Mouse (Mus musculus) heart, postnatal 0 days (tissue): ENCODE data around the gene Gm49721. TPM values are rescaled to one million over a fixed set of nuclear protein-coding genes. Genes with fewer than 3 reads are reported as not detected.
A peak's percentile ranks its signal among the peaks of the same experiment; 100 is the strongest.
"Not testable (repeated sequence)": the region's sequence is repeated elsewhere in the genome, so short reads cannot be mapped to it uniquely, and the experiment has no call there.

Experiments used
- ATAC-seq: fragments of 200-750 bp; cut with Nextera tagmentation; 2 replicates; pipeline ENCODE4 v1.8.0; 2017; ENCODE audit warnings: low read depth, moderate number of reproducible peaks, moderate library complexity; ENCODE audit not compliant: insufficient read depth
- DNase-seq: peaks from one replicate; pipeline ENCODE4 v3.0.0-alpha.2; 2016; ENCODE audit warnings: low spot score
- H3K27ac ChIP-seq: fragments of 300-500 bp; sonication (generic); 2 replicates; pipeline ENCODE4 v1.5.1; 2014; ENCODE audit warnings: low read depth, mild to moderate bottlenecking
- H3K27me3 ChIP-seq: fragments of 300-500 bp; sonication (generic); 2 replicates; pipeline ENCODE4 v1.6.1; 2014; ENCODE audit warnings: low read length, mixed read lengths; ENCODE audit not compliant: control insufficient read depth, insufficient read depth
- H3K36me3 ChIP-seq: fragments of 300-500 bp; sonication (generic); replicated peaks from 2 replicates; pipeline ENCODE4 v1.6.1; 2014; ENCODE audit warnings: low read length, mixed read lengths; ENCODE audit not compliant: control insufficient read depth, insufficient read depth
- H3K4me1 ChIP-seq: fragments of 300-500 bp; sonication (generic); 2 replicates; pipeline ENCODE4 v1.6.1; 2014; ENCODE audit warnings: antibody characterized with exemption; ENCODE audit not compliant: control insufficient read depth, insufficient read depth
- H3K4me2 ChIP-seq: fragments of 300-500 bp; sonication (generic); 2 replicates; pipeline ENCODE4 v1.6.1; 2014; ENCODE audit warnings: low read depth, mild to moderate bottlenecking, low read length, moderate library complexity
- H3K4me3 ChIP-seq: fragments of 300-500 bp; sonication (generic); 2 replicates; pipeline ENCODE4 v1.5.1; 2014; ENCODE audit warnings: low read depth, low read length
- H3K9ac ChIP-seq: fragments of 300-500 bp; sonication (generic); replicated peaks from 2 replicates; pipeline ENCODE4 v1.6.1; 2014; ENCODE audit warnings: low read depth, low read length, mixed read lengths
- H3K9me3 ChIP-seq: fragments of 300-500 bp; sonication (generic); replicated peaks from 2 replicates; pipeline ENCODE4 v1.6.1; 2016; ENCODE audit warnings: low read length; ENCODE audit not compliant: control insufficient read depth
- CTCF ChIP-seq: IDR thresholded peaks from 2 replicates; pipeline ENCODE4 v1.5.1; 2016; ENCODE audit warnings: antibody characterized with exemption, control low read depth, low read depth
- WGBS: fragments of 180-500 bp; shearing (Covaris S2); extraction: QIAGEN DNeasy Blood & Tissue Kit; methylation state at CpG from one replicate; pipeline ENCODE4 v1.1.7; 2014; 5-methylcytosine and 5-hydroxymethylcytosine counted together
- polyA plus RNA-seq: library from polyadenylated mRNA; unstranded; fragments of >200 nt; fragmentation: Nextera tagmentation; extraction: Ambion mirVana; gene quantifications from 2 replicates; pipeline ENCODE4 v1.2.1, GENCODE M21; 2015
- total RNA-seq: library from RNA; depleted of rRNA; stranded (reverse); fragments of >200 nt; gene quantifications from 2 replicates; pipeline ENCODE4 v1.2.3, GENCODE M21; 2014; ENCODE audit warnings: low replicate concordance

Gene Gm49721
- total and polyA plus RNA-seq, 2 experiments from 2014 or later, result 0.10 TPM; not detected in 1

- H3K27ac ChIP-seq, result not testable (repeated sequence)
These were observed 18.4 kb upstream of the Gm49721 start for GRCm38 (mm10) chr17:6960349-6960748.

GRCm38 (mm10) chr17:6960776-6961175 is 17.9 kb upstream of the Gm49721 start, which contains the start of gene Tagap1:
Gene Tagap1 (minus strand): TSS chr17:6961156.
- 1% methylated on average over 39 of the region's 51 CpGs for WGBS
- H3K27me3 ChIP-seq, DNase-seq, H3K4me1 ChIP-seq, ATAC-seq, H3K9me3 ChIP-seq, H3K36me3 ChIP-seq, H3K9ac ChIP-seq: not testable (repeated sequence)
- Histone ChIP-seq H3K4me2 (peak within 1 kb of the TSS; percentile 54), H3K4me3 (peak within 1 kb of the TSS; percentile 56), H3K27ac (peak within 1 kb of the TSS; percentile 75)

More at GRCm38 (mm10) chr17:6960349-6960748, 18.4 kb upstream of the Gm49721 start:
- not testable (repeated sequence) for H3K4me1 ChIP-seq, H3K27me3 ChIP-seq, H3K36me3 ChIP-seq, H3K9ac ChIP-seq, H3K9me3 ChIP-seq, ATAC-seq, DNase-seq
- under 1% methylated on average over 10 of the region's 12 CpGs for WGBS
- Histone ChIP-seq H3K4me3 (peak overlapping the region; percentile 56), H3K4me2 (peak overlapping the region; percentile 54)

- WGBS, result 2% methylated on average over 16 of the region's 48 CpGs
- H3K4me3 ChIP-seq, result peak overlapping the region; percentile 56
These were observed 17.3 kb upstream of the Gm49721 start for GRCm38 (mm10) chr17:6961181-6962000.

GRCm38 (mm10) chr17:6962339-6962738 is 16.4 kb upstream of the Gm49721 start:
- not testable (repeated sequence) for ATAC-seq, H3K27ac ChIP-seq

More at GRCm38 (mm10) chr17:6961181-6962000, 17.3 kb upstream of the Gm49721 start:
- H3K36me3 ChIP-seq, H3K9me3 ChIP-seq, H3K9ac ChIP-seq, H3K4me1 ChIP-seq, H3K27me3 ChIP-seq: not testable (repeated sequence)
- H3K4me2 ChIP-seq, result peak overlapping the region; percentile 51
- H3K27ac ChIP-seq, result peak overlapping the region; percentile 70
- ATAC-seq, result peak; percentile 97
- DNase-seq, result peak; percentile 5

GRCm38 (mm10) chr17:6962936-6963335 is 15.8 kb upstream of the Gm49721 start:
- not testable (repeated sequence) for H3K9me3 ChIP-seq, H3K27ac ChIP-seq, H3K4me3 ChIP-seq, ATAC-seq, H3K4me1 ChIP-seq, H3K9ac ChIP-seq, H3K27me3 ChIP-seq, H3K4me2 ChIP-seq, H3K36me3 ChIP-seq
- peak; percentile 5 for DNase-seq
- 33% methylated on average over 4 of the region's 4 CpGs for WGBS

More at GRCm38 (mm10) chr17:6962339-6962738, 16.4 kb upstream of the Gm49721 start:
- 73% methylated on average over 3 of the region's 6 CpGs for WGBS
- not testable (repeated sequence) for H3K4me2 ChIP-seq, DNase-seq, H3K9ac ChIP-seq, H3K27me3 ChIP-seq, H3K4me3 ChIP-seq, H3K36me3 ChIP-seq, H3K9me3 ChIP-seq, H3K4me1 ChIP-seq

- H3K9me3 ChIP-seq, H3K27me3 ChIP-seq, H3K36me3 ChIP-seq, H3K4me1 ChIP-seq, H3K9ac ChIP-seq, H3K27ac ChIP-seq, H3K4me3 ChIP-seq, H3K4me2 ChIP-seq, ATAC-seq: not testable (repeated sequence)
- 12% methylated on average over 5 of the region's 6 CpGs for WGBS
- peak; percentile 9 for DNase-seq
- TF ChIP-seq CTCF, result peak; percentile 52
These were observed 13.3 kb upstream of the Gm49721 start for GRCm38 (mm10) chr17:6965364-6965763.

- not testable (repeated sequence) for H3K27ac ChIP-seq, H3K27me3 ChIP-seq, H3K9ac ChIP-seq, H3K36me3 ChIP-seq, H3K4me3 ChIP-seq, H3K9me3 ChIP-seq, DNase-seq, H3K4me1 ChIP-seq, H3K4me2 ChIP-seq, ATAC-seq
- WGBS, result 33% methylated on average over 1 of the region's 1 CpGs
These were observed 11.0 kb upstream of the Gm49721 start for GRCm38 (mm10) chr17:6967673-6968072.

- not testable (repeated sequence) for H3K27ac ChIP-seq, H3K27me3 ChIP-seq, H3K4me1 ChIP-seq, ATAC-seq, H3K4me2 ChIP-seq, H3K4me3 ChIP-seq, H3K9me3 ChIP-seq, H3K9ac ChIP-seq, DNase-seq, H3K36me3 ChIP-seq
- no CpG with 5 or more reads among the region's 8 CpGs for WGBS
These were observed 8.4 kb upstream of the Gm49721 start, which contains the start of gene Rnaset2b for GRCm38 (mm10) chr17:6970334-6970733. Gene Rnaset2b (plus strand): TSS chr17:6970634.
